Mouse (Mus musculus): ENCODE measurements around the gene Mrps31.

The Mrps31 gene

DNA sequence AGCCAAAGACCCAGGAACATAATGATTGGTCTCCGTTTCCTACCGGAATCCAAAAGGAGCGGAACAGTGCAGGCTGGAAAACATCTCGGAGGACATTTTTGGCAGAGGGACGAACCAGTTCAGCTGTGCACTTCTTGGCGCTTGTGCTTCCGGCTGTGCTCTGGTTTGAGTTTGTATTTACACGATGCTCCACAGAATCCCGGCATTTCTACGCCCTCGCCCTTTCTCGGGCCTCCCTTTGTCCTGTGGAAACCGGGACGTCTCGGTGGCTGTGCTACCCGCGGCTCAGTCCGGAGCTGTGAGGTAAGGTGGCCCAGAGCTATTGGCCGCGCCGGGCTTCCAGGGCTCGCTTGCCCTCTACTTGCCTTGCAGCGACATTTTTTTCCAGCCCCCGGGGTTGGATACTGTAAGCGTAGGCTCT lies at the start of gene Mrps31:
Mrps31 (plus strand) TSS at position 80 of the 421 bp plus-strand sequence.
- DNase-seq = peak; percentile 88

DNA sequence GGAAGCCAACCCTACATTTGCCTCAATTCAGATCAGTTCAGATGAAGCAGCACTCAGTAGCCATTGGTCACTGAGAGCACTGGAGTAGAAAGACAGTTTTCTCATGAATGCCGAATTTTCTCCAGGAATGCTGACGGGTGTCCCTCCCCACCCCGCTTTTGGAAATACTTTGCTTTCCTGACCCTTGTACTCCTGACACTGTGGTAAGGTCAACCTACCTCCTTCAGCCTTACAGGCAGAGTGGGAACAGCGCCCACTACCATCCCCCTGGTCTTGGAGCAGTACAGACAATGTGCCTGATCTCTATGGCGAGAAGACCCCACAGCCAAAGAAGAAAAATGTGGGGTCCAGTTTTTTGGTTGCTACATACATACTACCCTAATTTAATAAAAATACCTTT lies 34.9 kb upstream of the Mrps31 start:
- DNase-seq = no peak

DNA sequence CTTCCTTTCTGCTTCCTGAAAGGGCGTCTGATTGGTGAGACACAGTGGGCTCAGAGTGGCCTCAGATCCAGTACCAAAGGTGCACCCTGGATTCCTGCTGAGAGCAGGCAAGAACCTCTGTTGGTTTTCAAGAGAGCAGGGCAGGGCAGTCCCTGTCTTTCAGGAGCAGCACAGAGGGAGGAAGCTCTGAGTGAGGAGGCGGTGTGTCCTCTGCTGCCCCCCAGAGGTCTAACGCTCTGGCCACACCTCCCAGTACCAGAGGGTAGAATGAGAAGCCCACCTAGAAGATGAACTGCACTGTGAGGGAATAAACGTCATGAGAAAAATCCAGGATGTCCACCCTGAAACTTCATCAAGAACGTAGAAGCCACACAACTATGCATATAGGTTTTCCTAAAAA lies 34.3 kb upstream of the Mrps31 start:
- DNase-seq = no peak

DNA sequence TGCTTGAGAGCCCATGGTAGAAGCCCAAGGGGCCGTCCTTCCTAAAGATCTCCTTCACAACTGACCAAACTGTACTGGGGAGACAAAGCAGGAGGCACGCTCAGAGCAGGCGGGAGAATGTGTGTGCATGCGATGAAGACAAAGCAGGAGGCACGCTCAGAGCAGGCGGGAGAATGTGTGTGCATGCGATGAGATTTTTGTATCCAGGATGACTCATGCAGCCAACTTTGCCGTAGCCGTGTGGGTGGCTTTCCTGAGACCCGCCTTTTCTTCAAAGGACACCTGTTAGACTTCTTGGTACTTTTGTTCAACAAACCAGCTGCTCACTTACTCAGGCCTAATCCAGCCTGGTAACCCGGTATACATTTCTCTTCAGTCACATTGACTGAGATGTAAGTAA lies 30.2 kb upstream of the Mrps31 start:
- peak; percentile 32 for DNase-seq

DNA sequence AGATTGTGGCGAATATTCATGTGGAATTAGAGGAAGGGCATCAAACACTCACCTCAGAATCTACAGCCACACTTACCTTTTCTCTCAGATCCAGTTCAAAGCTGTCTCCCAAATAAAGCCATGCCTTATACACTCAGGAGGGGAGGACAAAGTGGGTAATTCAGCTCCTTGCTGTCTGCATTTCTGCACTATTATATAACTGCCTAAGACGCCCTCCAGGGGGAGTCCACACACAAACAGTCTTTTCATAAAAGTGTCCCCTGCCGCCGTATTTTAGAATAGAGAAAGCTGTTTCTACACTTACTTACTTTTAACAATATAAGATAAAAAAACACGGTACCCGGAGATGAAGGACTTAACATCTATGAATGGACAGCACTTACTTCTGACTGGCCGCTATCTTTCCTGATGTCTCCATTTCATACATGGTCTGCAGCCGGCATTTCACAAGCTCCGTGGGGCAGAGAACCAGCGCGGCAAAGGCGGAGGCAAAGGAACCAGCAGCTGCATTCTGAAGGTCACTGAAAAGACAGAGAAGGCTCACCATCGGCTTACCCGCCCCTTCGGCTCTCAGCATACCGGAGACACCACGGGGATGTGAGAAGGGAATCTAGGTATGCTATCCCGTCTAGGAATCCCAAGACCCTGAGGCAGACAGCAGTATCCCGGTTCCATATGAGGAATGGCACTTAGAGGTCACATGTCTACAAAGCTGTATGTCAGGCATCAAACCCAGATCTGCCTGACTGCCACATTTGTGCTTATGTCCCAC lies 28.2 kb upstream of the Mrps31 start:
- no peak for DNase-seq

DNA sequence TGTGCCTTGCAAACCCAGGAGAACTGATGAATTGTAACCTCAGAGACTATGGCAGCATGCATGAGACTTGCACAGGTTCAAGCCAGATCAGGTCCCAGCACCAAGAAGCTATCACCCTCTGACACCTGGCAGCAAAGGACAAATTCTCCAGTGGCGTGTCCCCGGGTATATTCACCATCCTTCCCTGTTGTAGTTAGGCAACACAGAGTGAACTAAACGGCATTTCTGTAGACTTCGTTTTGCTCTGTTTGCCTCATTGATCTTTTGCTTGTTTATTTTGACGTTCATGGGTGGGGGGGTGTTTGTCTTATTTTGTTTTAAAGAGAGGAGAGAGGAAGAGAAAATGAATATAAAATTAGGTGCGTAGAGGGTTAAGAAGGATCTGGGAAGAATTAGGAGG lies 26.0 kb upstream of the Mrps31 start:
- DNase-seq = no peak

DNA sequence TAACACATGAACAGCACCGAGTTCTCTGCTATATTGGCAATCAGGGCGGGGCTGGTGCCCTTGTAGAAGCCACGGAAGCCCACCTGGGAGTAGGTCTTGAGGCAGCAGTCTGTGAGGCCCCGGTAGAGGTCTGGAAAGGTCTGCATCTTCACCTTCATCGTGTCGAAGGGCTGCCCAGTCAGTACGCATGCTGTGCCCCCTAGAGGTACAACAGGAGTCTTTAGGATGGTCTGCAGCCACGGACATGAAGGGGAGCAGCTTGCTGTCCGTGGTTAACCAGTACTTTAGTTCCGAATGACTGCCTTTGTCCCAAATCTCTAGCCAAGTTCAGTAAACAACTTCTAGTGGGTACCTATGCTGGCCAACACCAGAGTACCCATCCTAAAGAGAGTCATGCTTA lies 21.3 kb upstream of the Mrps31 start:
- DNase-seq = no peak

DNA sequence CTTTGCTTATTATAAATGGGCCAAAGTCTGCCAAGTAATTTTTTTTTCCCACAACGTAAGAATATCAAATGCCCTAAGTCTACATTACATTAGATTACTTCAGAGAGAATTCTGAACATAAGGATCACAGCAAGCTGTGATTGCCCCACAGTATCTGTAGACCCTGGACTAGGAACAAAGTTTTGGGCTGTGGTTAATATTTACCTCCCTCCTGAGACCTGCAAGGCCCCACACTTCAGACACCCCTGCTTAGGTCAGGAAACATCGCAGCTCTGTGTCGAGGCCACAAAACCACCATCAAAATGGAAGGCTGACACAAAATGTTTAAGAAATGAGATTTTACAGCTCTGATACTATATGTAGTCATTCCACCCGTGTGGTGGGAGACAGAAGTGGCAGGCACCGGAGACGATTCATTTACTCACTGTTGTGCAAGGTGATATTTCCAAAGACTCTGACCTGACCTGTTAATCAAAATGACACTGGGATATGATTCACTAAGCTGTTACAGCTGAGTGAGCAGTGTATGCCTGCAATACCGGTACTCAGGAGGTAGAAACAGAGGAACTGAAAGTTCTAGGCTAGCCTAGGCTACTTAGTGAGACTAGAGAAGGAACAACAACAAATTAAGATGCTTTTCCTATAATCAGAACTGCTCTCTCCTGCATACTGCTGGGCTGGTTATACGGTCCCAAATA lies 20.2 kb upstream of the Mrps31 start:
- no peak for DNase-seq

DNA sequence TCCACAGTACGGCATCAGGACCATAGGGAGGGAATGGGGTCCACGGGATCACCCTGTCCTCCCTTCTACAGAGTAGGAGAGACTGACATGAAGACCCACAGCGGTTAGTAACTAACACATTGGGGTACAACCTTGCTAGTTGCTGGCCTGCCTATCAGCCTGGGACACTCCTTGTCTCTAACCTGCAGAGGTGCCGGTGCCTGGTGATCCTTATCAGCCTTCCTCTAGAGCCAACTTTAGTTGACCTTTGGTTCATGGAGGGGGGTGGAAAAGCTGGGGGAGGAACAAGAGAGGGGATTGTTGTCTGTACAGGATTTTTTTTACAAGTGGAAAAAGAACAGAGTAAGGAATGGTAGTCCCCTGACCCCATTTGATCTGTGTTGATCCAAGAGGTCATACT lies 16.7 kb upstream of the Mrps31 start:
- no peak for DNase-seq

DNA sequence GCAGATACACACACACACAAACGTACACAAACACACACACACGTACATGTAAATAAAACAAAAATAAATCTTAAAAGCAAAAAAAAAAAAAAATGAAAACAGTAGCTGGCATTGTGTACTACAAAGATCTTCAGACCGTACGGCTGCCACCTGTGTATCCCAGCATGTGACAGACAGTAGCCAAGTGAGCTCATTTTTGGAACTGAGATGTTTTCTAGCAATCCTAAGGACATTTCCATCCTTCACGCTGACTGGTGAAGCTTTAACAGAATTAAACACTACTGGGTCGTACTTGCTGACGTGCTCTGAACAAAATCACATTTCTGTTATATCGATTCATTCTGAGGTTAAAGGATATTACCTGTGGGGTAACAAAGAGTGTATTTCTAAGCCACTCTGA lies 15.9 kb upstream of the Mrps31 start:
- no peak for DNase-seq

DNA sequence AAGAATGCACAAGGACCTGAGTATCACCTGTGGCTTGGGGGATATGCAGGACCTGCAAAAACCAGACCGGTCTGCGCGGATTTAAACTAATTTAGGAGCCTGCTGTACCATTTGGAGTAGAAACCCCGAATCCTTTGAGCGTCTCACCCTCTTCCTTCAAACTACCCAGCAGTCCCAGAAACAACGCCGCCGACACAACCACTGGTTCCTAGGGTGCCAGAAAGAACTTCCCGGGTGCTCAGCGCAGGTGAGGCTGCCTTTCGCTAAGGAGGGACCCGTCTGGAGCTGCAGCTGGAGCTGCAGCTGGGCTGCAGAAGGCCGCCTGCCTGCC lies 13.4 kb upstream of the Mrps31 start:
- DNase-seq = no peak

DNA sequence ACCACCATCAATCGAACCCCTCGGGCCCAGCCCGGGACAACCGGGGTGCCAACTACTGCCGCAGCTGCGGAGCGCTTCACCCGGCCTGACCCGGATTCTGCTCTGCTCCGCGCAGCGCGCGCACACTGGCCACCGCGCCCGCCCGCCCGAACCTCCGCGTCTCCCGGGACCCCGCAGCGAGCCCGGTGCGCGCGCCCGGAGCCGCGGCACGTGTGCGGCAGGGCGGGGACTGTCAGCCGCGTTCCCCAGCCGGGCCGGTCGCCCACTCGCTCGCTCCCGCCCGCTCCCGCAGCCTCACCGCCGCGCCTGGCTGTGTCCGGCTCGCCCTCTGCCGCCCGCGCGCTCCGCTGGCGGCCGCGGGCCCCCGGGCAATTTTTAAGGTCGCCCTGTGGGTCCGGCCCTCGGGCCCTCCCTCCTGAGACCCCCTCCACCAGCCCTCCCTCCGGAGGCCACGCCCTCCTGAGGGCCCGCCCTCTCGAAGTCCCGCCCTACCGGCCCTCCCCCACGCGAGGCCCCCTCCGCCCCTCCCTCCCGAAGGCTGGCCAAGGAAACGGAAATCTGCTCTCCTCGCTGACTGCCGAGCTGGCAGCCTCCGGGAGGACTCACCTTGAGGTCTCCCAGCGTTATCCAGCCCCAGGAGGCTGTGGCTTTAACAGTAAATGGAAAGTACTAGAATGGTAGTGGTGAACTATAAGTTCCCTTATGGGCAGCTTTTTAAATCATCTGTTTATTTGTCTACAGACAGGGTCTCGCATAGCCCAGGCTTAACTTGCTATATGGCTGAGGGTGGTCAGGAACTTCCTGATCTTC lies 12.8 kb upstream of the Mrps31 start, which contains the start of gene Slc25a15:
Slc25a15 (minus strand) TSS at position 456 of the 810 bp plus-strand sequence.
- DNase-seq = peak; percentile 88

DNA sequence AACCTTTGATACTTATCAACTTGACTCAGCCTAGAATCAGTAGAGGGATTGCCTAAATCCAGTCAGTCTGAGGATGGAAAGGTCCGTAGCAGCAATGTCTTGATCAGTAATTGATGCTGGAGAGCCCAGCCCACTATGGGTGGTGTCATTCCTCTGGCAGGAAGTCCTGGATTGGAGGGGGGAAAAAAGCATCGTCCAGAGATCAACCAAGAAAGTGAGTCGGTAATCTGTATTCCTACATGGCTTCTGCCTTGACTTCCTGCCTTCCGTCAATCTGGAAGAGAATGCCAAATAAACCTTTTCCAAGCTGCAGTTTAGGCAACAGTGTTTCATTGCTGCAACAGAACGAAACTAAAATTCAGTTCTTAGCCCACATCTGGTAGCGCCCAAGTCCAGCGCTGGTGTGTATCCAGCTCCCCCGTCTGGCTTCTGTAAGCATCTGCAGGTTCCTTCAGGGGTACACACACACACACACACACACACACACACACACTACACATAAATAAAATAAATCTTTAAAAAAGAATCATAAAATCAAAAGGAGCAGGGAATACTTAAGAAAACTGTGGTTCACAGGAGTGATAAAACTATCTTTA lies 11.8 kb upstream of the Mrps31 start:
- DNase-seq = no peak

DNA sequence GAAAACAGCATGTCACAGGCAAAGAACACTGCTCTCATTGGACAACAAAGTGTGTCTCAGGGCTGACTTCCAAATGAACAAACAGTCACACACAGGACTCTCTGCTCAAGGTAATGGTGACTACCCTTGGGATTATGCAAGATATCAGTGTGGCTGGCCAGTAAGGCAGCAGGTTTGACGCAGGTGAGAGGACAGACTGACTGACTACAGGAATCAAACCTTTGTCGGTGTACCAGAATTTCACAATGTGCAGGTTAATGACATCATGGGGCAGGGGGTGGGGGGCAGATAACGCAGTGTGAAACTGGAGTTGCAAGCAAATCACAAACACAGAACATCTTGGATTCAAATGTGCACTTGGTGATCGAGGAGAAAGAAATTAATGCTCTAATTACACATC lies 10.6 kb upstream of the Mrps31 start:
- DNase-seq = no peak

DNA sequence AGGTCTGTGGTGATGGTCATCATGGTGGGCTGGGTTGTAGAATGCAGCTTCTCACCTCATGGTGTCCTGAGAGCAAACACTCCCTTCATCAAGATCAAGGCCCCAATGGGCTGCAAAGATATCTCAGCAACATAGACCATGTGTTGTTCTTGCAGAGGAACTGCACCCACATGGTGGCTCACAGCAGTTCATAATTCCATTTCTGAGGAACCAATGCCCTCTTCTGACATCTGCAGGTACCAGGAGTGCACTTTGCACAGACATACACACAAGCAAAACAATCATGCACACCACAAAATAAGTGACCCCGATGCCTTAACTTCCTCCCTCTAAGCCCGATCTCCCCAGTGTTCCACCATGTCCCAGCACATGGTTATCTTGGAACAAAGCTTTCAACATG lies 7.9 kb upstream of the Mrps31 start:
- DNase-seq = no peak

DNA sequence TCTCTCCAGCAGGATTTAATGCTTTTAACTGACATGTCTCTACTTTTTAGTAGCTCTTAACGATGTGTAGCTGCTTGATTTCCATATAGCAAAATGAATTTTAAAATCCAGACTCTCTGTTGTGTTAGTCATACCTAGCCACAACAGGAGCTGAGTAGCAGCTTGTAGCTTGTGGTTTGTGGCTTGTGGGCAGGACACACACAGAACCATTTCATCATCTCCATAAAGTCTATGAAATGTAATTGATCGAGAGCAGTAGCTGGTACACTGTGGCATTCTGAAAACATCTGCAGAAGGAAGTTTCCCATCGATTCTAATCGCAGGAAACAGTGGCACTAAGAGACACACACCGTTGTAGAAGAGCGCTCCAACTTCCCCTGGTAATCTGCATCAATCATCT lies 5.4 kb upstream of the Mrps31 start:
- no peak for DNase-seq

DNA sequence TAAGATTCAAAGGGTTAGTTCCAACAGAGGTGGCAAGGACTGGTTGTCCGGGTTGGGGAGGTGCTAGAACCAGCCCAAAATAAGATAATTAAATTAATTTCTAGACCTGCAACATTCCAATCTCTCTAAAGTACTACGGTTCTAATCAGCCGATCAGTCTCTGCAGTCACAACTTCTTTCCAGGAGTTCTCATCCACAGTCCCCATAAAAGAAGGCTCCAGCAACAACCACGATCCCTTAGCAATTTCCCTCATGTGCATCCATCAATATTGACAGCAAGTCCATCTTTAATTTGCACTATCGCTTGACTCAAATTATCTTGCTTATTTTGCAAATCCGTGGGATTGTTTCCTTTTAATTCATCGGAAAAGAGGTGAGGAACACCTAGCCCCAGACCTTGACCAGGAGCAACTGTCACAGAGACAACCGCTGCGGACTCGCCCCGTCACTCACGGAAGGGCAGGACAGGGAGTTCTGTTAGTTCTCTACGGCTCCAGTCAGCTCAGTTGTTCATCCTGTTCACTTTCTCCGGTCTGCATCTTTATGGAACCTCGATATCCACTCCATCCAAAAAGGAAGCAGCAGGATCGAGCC lies 376 bp upstream of the Mrps31 start:
- DNase-seq = no peak

DNA sequence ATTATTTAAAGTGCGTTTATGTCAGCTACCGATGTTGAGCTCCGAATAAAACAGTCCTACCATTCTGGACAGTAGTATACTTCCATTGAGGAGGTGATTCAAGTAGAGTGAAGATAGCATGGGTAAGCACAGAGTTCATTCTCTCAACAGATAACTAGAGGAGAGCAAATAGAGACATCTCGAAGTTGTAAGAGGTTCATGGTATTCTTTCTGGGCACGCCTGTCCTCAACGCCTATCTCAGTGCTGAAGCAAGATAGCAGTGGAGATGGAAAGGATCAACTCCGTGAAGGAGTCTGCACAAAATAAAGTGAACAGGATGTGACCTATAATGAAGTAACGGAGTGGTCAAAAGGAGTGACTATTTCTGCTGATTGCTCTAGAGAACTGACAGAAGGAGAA lies 810 bp downstream of the Mrps31 start:
- no peak for DNase-seq
